Mouse (Mus musculus): Measurements from ENCODE around the gene Olfr90. TPM values are rescaled to one million over a fixed set of nuclear protein-coding genes. Genes with fewer than 3 reads are reported as not detected.

Olfr90 gene
- polyA plus RNA-seq, 1 experiment from 2014 or later, result not detected

DNA sequence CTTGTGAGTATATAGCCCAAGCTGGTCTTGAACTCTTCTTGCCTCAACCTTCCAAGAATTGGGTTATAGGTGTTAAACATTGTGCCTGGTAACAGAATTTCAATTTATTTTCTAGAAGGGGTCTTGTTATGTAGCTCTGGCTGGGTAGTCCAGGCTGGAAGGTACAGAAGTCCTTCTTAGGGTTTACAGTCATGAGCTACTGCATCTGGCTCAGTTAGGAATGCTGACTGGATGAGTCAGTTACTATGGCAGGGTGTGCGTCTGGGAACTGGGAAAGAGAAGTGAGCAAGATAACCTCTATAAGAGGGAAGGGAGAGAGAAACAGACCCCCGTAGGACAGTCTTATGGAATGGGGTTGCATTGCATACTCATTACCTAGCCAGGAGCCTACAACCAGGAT lies 12.5 kb downstream of the Olfr90 start:
- H3K4me1 ChIP-seq, result peaks cover 21% of the 10 kb centered on the region
- 95% methylated on average over 2 of the region's 2 CpGs for WGBS
- H3K9ac ChIP-seq (replicated peaks), result no peak overlapping the region
- no peak overlapping the region for H3K4me2 ChIP-seq (replicated peaks)
- H3K9me3 ChIP-seq, result no peaks in the 10 kb centered on the region
- H3K27me3 ChIP-seq, result no peaks in the 10 kb centered on the region
- H3K27ac ChIP-seq (replicated peaks), result no peak overlapping the region
- no peak overlapping the region for H3K4me3 ChIP-seq
- H3K36me3 ChIP-seq, result peaks cover 39% of the 10 kb centered on the region
- ATAC-seq (replicated peaks), result no peak

GRCm38 (mm10) chr17:37075181-37075580 lies 13.1 kb downstream of the Olfr90 start:
- Histone ChIP-seq H3K9ac (replicated peaks) (no peak overlapping the region), H3K27ac (replicated peaks) (no peak overlapping the region), H3K4me3 (no peak overlapping the region), H3K27me3 (no peaks in the 10 kb centered on the region), H3K9me3 (no peaks in the 10 kb centered on the region), H3K4me1 (peaks cover 21% of the 10 kb centered on the region), H3K36me3 (peaks cover 45% of the 10 kb centered on the region), H3K4me2 (replicated peaks) (no peak overlapping the region)
- no peak for ATAC-seq (replicated peaks)
- WGBS, result 87% methylated on average over 6 of the region's 6 CpGs

DNA sequence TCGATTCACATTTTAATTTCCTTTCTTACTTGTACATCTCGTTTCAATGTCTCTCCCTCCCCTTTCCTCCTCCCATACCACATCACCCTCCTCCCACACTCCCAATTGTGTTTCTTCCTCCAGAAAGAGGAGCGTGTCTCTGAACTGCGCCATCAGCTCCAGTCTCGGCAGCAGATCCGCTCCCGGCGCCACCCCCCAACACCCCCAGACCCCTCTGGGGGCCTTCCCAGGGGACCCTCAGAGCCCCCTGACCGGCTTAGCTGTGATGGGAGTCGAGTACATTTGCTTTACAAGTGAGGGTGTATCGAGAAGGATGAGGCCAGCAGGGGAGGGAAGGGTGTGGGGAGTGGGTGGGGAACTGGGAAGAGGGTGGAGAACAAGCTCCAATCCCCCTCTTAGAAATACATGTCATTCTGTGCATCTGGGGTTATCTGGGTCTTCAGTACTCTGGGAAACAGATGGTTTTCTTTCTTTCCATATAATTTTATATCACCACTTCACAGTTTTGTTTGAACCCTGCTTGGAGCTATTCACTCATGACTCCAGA lies 15.5 kb downstream of the Olfr90 start:
- 24% methylated on average over 11 of the region's 11 CpGs for WGBS
- peak overlapping the region; percentile 77 for H3K27ac ChIP-seq (replicated peaks)
- no peak overlapping the region for H3K4me2 ChIP-seq (replicated peaks)
- H3K9me3 ChIP-seq, result no peaks in the 10 kb centered on the region
- no peak overlapping the region for H3K9ac ChIP-seq (replicated peaks)
- ATAC-seq (replicated peaks), result peak; percentile 31; the same call in 1 of the 2 replicates
- 0 out of 2 replicates have a peak, but pooled peaks cover 6% of the 10 kb centered on the region for H3K4me1 ChIP-seq
- no peak overlapping the region for H3K4me3 ChIP-seq
- H3K27me3 ChIP-seq, result no peaks in the 10 kb centered on the region
- peaks cover 67% of the 10 kb centered on the region for H3K36me3 ChIP-seq

DNA sequence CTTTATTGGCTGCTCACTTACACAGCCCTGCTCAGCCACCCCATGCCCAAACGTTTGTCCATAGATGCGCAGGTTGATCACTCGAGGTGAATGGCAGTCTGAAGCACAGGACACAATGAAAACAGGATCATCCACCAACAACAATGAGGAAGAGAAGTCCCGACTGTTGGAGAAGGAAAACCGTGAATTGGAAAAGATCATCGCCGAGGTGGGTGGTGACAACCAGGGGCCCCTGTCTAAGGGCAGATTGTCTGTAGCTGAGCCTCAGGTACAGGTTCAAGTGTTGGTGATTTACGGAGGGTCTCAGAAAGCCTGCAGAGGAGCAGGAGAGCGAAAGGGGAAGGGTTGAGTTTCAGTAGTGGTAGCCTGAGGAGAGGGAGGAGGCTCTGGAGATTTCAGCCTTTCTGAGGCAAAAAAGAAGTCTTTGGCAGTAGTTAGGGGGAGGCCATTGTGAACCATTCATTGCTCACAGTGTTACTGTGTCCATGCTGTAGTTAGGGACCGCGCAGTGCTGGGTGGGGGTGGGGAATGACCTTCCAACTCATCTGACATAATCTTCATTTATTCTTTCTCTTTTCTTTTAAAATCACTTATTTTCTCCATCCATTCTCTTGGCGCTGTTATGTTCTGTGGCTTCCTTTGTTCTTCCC lies 16.1 kb downstream of the Olfr90 start:
- 0 out of 2 replicates have a peak, but pooled peaks cover 6% of the 10 kb centered on the region for H3K4me1 ChIP-seq
- peaks cover 73% of the 10 kb centered on the region for H3K36me3 ChIP-seq
- no peaks in the 10 kb centered on the region for H3K9me3 ChIP-seq
- H3K27me3 ChIP-seq, result no peaks in the 10 kb centered on the region
- no peak overlapping the region for H3K9ac ChIP-seq (replicated peaks)
- peak overlapping the region; percentile 77 for H3K27ac ChIP-seq (replicated peaks)
- ATAC-seq (replicated peaks), result 0 out of 2 replicates have a peak, but pooled peaks have one; percentile 33
- no peak overlapping the region for H3K4me3 ChIP-seq
- WGBS, result 48% methylated on average over 12 of the region's 12 CpGs
- H3K4me2 ChIP-seq (replicated peaks), result no peak overlapping the region

- Histone ChIP-seq H3K4me1 (0 out of 2 replicates have a peak, but pooled peaks cover 6% of the 10 kb centered on the region), H3K27me3 (no peaks in the 10 kb centered on the region), H3K36me3 (peaks cover 81% of the 10 kb centered on the region), H3K27ac (replicated peaks) (no peak overlapping the region), H3K4me3 (no peak overlapping the region), H3K9me3 (no peaks in the 10 kb centered on the region), H3K4me2 (replicated peaks) (no peak overlapping the region), H3K9ac (replicated peaks) (no peak overlapping the region)
- ATAC-seq (replicated peaks), result no peak
- WGBS, result 90% methylated on average over 8 of the region's 8 CpGs
Measured at GRCm38 (mm10) chr17:37070121-37070520, 18.2 kb downstream of the Olfr90 start.

DNA sequence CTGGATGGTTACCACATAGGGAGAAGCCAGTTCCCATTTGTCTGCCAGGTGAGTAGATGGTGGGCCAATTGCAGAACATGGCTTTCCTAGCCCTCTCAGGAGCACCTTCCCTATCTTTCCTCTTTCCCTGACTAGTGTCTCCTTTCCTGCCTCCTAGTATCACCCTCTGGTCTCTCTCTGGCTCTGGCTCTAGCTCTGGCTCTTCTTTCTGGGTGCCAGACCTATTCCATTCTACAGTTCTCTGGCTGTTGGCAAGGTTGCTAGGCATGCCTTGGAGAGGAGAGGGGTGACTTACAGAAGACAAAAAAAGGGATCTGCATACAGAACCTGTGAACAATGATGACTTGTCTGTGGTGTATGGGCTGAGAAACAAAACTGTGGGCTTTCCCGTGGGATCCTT lies 20.4 kb downstream of the Olfr90 start:
- ATAC-seq (replicated peaks), result no peak
- Histone ChIP-seq H3K9me3 (no peaks in the 10 kb centered on the region), H3K4me3 (no peak overlapping the region), H3K27ac (replicated peaks) (no peak overlapping the region), H3K4me2 (replicated peaks) (no peak overlapping the region), H3K27me3 (no peaks in the 10 kb centered on the region), H3K4me1 (peaks cover 19% of the 10 kb centered on the region), H3K36me3 (peaks cover 86% of the 10 kb centered on the region), H3K9ac (replicated peaks) (no peak overlapping the region)
- 70% methylated on average over 1 of the region's 1 CpGs for WGBS

GRCm38 (mm10) chr17:37065993-37066392 lies 22.3 kb downstream of the Olfr90 start:
- Histone ChIP-seq H3K4me3 (no peak overlapping the region), H3K4me2 (replicated peaks) (no peak overlapping the region), H3K9ac (replicated peaks) (no peak overlapping the region), H3K4me1 (peaks cover 29% of the 10 kb centered on the region), H3K27me3 (no peaks in the 10 kb centered on the region), H3K36me3 (peaks cover 93% of the 10 kb centered on the region), H3K9me3 (no peaks in the 10 kb centered on the region), H3K27ac (replicated peaks) (no peak overlapping the region)
- ATAC-seq (replicated peaks), result no peak
- 97% methylated on average over 2 of the region's 2 CpGs for WGBS

DNA sequence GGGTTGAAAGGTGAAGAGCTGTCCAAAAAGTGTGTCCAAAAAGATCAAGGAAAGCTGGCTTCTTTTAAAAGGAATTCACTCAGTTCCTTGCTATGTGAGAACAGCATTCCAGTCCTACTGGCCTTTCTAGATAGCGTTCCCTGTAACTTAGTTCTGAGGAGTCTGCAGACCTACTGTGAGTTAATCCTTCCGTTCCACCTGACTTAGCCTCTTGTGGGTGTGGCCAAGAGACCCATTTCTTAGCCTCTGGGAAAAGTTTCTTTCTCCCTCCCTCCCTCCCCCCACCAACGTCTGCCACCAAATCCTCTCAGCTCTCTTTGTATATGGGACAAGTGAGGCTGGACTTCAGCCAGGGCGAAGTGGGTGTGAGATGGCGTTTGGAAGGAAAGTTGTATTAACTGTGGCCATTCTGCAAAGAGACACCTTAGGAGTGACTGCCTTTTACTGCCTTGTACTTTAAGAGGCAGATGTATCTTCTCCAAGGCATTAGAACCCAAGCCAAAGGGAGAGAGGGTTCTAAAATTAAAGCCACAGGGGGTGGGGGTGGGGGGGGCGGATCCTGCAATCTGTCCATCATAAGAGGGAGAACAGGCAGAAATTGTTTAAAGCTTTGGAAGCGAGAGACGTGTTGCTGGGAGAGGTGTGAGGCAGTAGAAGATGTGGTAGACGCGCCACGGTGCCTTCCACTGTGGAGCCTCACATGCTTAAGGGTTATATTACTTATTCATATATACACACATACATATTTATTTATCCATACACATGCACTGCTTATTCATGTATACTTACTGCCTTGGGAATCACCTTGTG lies 24.4 kb downstream of the Olfr90 start:
- H3K4me2 ChIP-seq (replicated peaks), result no peak overlapping the region
- ATAC-seq (replicated peaks), result peak; percentile 49
- no peaks in the 10 kb centered on the region for H3K27me3 ChIP-seq
- 43% methylated on average over 11 of the region's 11 CpGs for WGBS
- H3K27ac ChIP-seq (replicated peaks), result no peak overlapping the region
- H3K36me3 ChIP-seq, result peaks cover 88% of the 10 kb centered on the region
- H3K4me3 ChIP-seq, result no peak overlapping the region
- H3K9me3 ChIP-seq, result no peaks in the 10 kb centered on the region
- peaks cover 29% of the 10 kb centered on the region for H3K4me1 ChIP-seq
- H3K9ac ChIP-seq (replicated peaks), result no peak overlapping the region

- ATAC-seq (replicated peaks), result no peak
- WGBS, result 56% methylated on average over 10 of the region's 10 CpGs
- Histone ChIP-seq H3K4me3 (no peak overlapping the region), H3K36me3 (peaks cover 91% of the 10 kb centered on the region), H3K9ac (replicated peaks) (no peak overlapping the region), H3K27me3 (no peaks in the 10 kb centered on the region), H3K27ac (replicated peaks) (no peak overlapping the region), H3K9me3 (no peaks in the 10 kb centered on the region), H3K4me1 (peaks cover 29% of the 10 kb centered on the region), H3K4me2 (replicated peaks) (no peak overlapping the region)
Measured at GRCm38 (mm10) chr17:37063063-37063462, 25.2 kb downstream of the Olfr90 start.

GRCm38 (mm10) chr17:37062101-37062641 lies 26.1 kb downstream of the Olfr90 start:
- Histone ChIP-seq H3K27ac (replicated peaks) (peak overlapping the region; percentile 55), H3K4me3 (no peak overlapping the region), H3K4me1 (peaks cover 29% of the 10 kb centered on the region), H3K9ac (replicated peaks) (no peak overlapping the region), H3K4me2 (replicated peaks) (no peak overlapping the region), H3K36me3 (peaks cover 87% of the 10 kb centered on the region), H3K27me3 (no peaks in the 10 kb centered on the region), H3K9me3 (no peaks in the 10 kb centered on the region)
- peak; percentile 59; the same call in 1 of the 2 replicates for ATAC-seq (replicated peaks)
- 42% methylated on average over 10 of the region's 10 CpGs for WGBS

DNA sequence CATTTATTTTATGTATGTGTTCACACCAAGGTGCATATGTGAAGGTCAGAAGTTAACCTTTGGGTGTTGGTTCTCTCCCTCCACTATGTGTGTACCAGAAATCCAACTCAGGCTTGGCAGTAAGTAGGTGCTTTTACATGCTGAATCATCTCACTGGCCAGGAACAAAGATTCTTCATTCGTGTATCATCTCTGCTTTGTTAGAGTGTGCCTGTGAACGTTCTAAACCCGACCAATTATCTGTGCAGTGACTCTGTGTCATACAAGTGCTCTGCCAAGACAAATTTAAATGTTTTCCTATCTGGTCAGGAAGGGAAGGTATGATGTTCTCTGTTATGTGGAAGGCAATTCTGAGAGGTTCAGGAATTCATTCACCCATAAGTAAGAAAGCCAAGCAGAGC lies 26.9 kb downstream of the Olfr90 start:
- ATAC-seq (replicated peaks), result no peak
- H3K27me3 ChIP-seq, result no peaks in the 10 kb centered on the region
- H3K27ac ChIP-seq (replicated peaks), result peak overlapping the region; percentile 55; the same call in 1 of the 2 replicates
- peaks cover 84% of the 10 kb centered on the region for H3K36me3 ChIP-seq
- no peak overlapping the region for H3K4me2 ChIP-seq (replicated peaks)
- WGBS, result 46% methylated on average over 3 of the region's 3 CpGs
- no peak overlapping the region for H3K4me3 ChIP-seq
- H3K4me1 ChIP-seq, result peaks cover 33% of the 10 kb centered on the region
- H3K9ac ChIP-seq (replicated peaks), result no peak overlapping the region
- H3K9me3 ChIP-seq, result no peaks in the 10 kb centered on the region

DNA sequence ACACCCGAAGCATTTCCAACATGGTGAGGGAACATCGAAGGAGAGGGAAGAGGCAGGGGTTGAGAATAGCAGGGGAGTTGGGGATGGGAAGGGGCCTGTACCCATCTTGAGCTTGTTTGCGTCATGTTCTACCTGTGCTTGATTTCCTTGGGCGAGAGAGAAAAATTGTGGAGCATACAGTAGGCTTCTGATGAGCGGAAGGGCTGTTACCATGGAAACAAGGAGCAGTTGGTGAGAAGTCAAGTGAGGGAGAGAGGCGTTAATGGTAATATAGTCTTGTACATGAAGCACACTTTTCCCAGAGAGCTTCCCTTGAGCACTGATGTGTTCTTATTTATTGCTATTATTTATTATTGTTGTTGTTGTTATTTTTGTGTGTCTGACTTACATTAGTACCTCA lies 31.3 kb downstream of the Olfr90 start:
- Histone ChIP-seq H3K9me3 (no peaks in the 10 kb centered on the region), H3K9ac (replicated peaks) (no peak overlapping the region), H3K27ac (replicated peaks) (peak overlapping the region; percentile 46; the same call in 1 of the 2 replicates), H3K4me3 (no peak overlapping the region), H3K36me3 (peaks cover 69% of the 10 kb centered on the region), H3K4me1 (peaks cover 27% of the 10 kb centered on the region), H3K4me2 (replicated peaks) (no peak overlapping the region), H3K27me3 (no peaks in the 10 kb centered on the region)
- ATAC-seq (replicated peaks), result no peak; the same call in 1 of the 2 replicates
- WGBS, result 62% methylated on average over 6 of the region's 6 CpGs

Measured in forebrain, embryonic 15.5 days (tissue).